Mouse (Mus musculus): ENCODE measurements around the gene Pole4. TPM values are rescaled to one million over a fixed set of nuclear protein-coding genes. Genes with fewer than 3 reads are reported as not detected.

The Pole4 gene
- total and polyA plus RNA-seq, 3 experiments = 49.7 to 178 (median 79.8) TPM

GRCm38 (mm10) chr6:82723321-82723720, 18.2 kb upstream of the Pole4 start:
- TF ChIP-seq ZKSCAN1 (IDR thresholded peaks at IDR 0.05; ENCODE audit: borderline replicate concordance, low read depth, low read length) (no peak), POLR2A (IDR thresholded peaks at IDR 0.05; ENCODE audit: low read depth, low read length) (peak; percentile 15; the same call in 1 of the 2 replicates)
- no peaks in the 10 kb centered on the region for H3K9me3 ChIP-seq (replicated peaks; ENCODE audit: low read length)
- DNase-seq (ENCODE audit: extremely low read depth) = no peak
- in situ Hi-C loops (cut with MboI; ENCODE audit: low pct_ligation_motif_present, low pct_unique_long_range_greater_than_20kb, low sequenced_read_pairs) (loop anchor here (25.0 kb wide), 1 partner anchor 761 kb away; the partner anchor contains the start of gene Mrpl19), dilution Hi-C loops (cut with MboI; ENCODE audit: extremely low pct_ligation_motif_present, extremely low pct_unique_long_range_greater_than_20kb, low sequenced_read_pairs) (no loop called here)
- H3K4me3 ChIP-seq (replicated peaks in 1 of 3; ENCODE audit: low read depth in 2 of 3, low read length in 2 of 3, poor library complexity in 1 of 3) = no peak overlapping the region
- H3K4me1 ChIP-seq (ENCODE audit: control insufficient read depth in 1 of 2, insufficient read depth in 2 of 2) = no peaks in the 10 kb centered on the region
- H3K9ac ChIP-seq (ENCODE audit: insufficient read depth, low read depth) = no peak overlapping the region
- H3K27me3 ChIP-seq (replicated peaks) = no peaks in the 10 kb centered on the region
- no peaks in the 10 kb centered on the region for H3K79me2 ChIP-seq (replicated peaks; ENCODE audit: control insufficient read depth, extremely low read depth, insufficient read depth, poor library complexity, severe bottlenecking)
- H3K36me3 ChIP-seq (replicated peaks in 1 of 2; ENCODE audit: control insufficient read depth in 1 of 2, insufficient read depth in 1 of 2, low read length in 1 of 2) = peaks cover 46 to 62% of the 10 kb centered on the region in 2 experiments
- no peak overlapping the region for H3K27ac ChIP-seq (ENCODE audit: insufficient read depth, low read depth)
- H3K4me2 ChIP-seq (ENCODE audit: insufficient read depth, low read depth, poor library complexity, severe bottlenecking) = no peak overlapping the region

GRCm38 (mm10) chr6:82716126-82716525, 11.0 kb upstream of the Pole4 start:
- no peak overlapping the region for H3K9ac ChIP-seq (ENCODE audit: insufficient read depth, low read depth)
- peak; percentile 38 for DNase-seq (ENCODE audit: extremely low read depth)
- TF ChIP-seq SIN3A (IDR thresholded peaks at IDR 0.05; ENCODE audit: low read length) (0 out of 2 replicates have a peak, but pooled peaks have one; percentile 5), MAX (IDR thresholded peaks at IDR 0.05; ENCODE audit: low read length) (no peak), MAFK (IDR thresholded peaks at IDR 0.05; ENCODE audit: insufficient replicate concordance, low read length) (peak; percentile 98)
- in situ Hi-C loops (cut with MboI; ENCODE audit: low pct_ligation_motif_present, low pct_unique_long_range_greater_than_20kb, low sequenced_read_pairs) = loop anchor here (25.0 kb wide), 1 partner anchor 754 kb away; the partner anchor contains the start of gene Mrpl19
- dilution Hi-C loops (cut with MboI; ENCODE audit: extremely low pct_ligation_motif_present, extremely low pct_unique_long_range_greater_than_20kb, low sequenced_read_pairs) = no loop called here
- H3K4me3 ChIP-seq (replicated peaks in 1 of 3; ENCODE audit: low read depth in 2 of 3, low read length in 2 of 3, poor library complexity in 1 of 3) = no peak overlapping the region
- no peaks in the 10 kb centered on the region for H3K79me2 ChIP-seq (replicated peaks; ENCODE audit: control insufficient read depth, extremely low read depth, insufficient read depth, poor library complexity, severe bottlenecking)
- no peaks in the 10 kb centered on the region for H3K9me3 ChIP-seq (replicated peaks; ENCODE audit: low read length)
- H3K27me3 ChIP-seq (replicated peaks) = no peaks in the 10 kb centered on the region
- no peak overlapping the region for H3K4me2 ChIP-seq (ENCODE audit: insufficient read depth, low read depth, poor library complexity, severe bottlenecking)
- peaks cover 12 to 40% of the 10 kb centered on the region in 2 experiments for H3K4me1 ChIP-seq (ENCODE audit: control insufficient read depth in 1 of 2, insufficient read depth in 2 of 2)
- no peak overlapping the region for H3K27ac ChIP-seq (ENCODE audit: insufficient read depth, low read depth)
- H3K36me3 ChIP-seq (replicated peaks in 1 of 2; ENCODE audit: control insufficient read depth in 1 of 2, insufficient read depth in 1 of 2, low read length in 1 of 2) = no peaks in the 10 kb centered on the region

GRCm38 (mm10) chr6:82715653-82716052, 10.5 kb upstream of the Pole4 start:
- no peaks in the 10 kb centered on the region for H3K36me3 ChIP-seq (replicated peaks in 1 of 2; ENCODE audit: control insufficient read depth in 1 of 2, insufficient read depth in 1 of 2, low read length in 1 of 2)
- H3K9ac ChIP-seq (ENCODE audit: insufficient read depth, low read depth) = peak overlapping the region; percentile 45
- no peaks in the 10 kb centered on the region for H3K79me2 ChIP-seq (replicated peaks; ENCODE audit: control insufficient read depth, extremely low read depth, insufficient read depth, poor library complexity, severe bottlenecking)
- peak; percentile 86 for DNase-seq (ENCODE audit: extremely low read depth)
- peak overlapping the region in 2 of 3 experiments; percentile 26 to 35 for H3K4me3 ChIP-seq (replicated peaks in 1 of 3; ENCODE audit: low read depth in 2 of 3, low read length in 2 of 3, poor library complexity in 1 of 3)
- dilution Hi-C loops (cut with MboI; ENCODE audit: extremely low pct_ligation_motif_present, extremely low pct_unique_long_range_greater_than_20kb, low sequenced_read_pairs) (no loop called here), in situ Hi-C loops (cut with MboI; ENCODE audit: low pct_ligation_motif_present, low pct_unique_long_range_greater_than_20kb, low sequenced_read_pairs) (loop anchor here (25.0 kb wide), 1 partner anchor 753 kb away; the partner anchor contains the start of gene Mrpl19)
- no peaks in the 10 kb centered on the region for H3K9me3 ChIP-seq (replicated peaks; ENCODE audit: low read length)
- H3K27ac ChIP-seq (ENCODE audit: insufficient read depth, low read depth) = peak overlapping the region; percentile 88
- no peaks in the 10 kb centered on the region for H3K27me3 ChIP-seq (replicated peaks)
- H3K4me2 ChIP-seq (ENCODE audit: insufficient read depth, low read depth, poor library complexity, severe bottlenecking) = peak overlapping the region; percentile 92; the same call in 1 of the 2 replicates
- H3K4me1 ChIP-seq (ENCODE audit: control insufficient read depth in 1 of 2, insufficient read depth in 2 of 2) = peaks cover 12 to 40% of the 10 kb centered on the region in 2 experiments
- TF ChIP-seq TBP (conservative IDR thresholded peaks at IDR 0.05; ENCODE audit: low read depth, low read length) (no peak), NRF1 (IDR thresholded peaks at IDR 0.05; ENCODE audit: low read depth, low read length) (no peak), CHD1 (IDR thresholded peaks at IDR 0.05; ENCODE audit: low read depth, low read length) (no peak), MAZ (IDR thresholded peaks at IDR 0.05; ENCODE audit: low read depth, low read length) (no peak), KAT2A (IDR thresholded peaks at IDR 0.05; ENCODE audit: insufficient replicate concordance, low read length) (no peak), ZC3H11A (IDR thresholded peaks at IDR 0.05; ENCODE audit: low read depth, low read length) (no peak), CTCF (conservative IDR thresholded peaks at IDR 0.05 in 1 of 2, IDR thresholded peaks at IDR 0.05 in 1 of 2; ENCODE audit: low read depth in 2 of 2, low read length in 2 of 2) (no peak), MAFK (IDR thresholded peaks at IDR 0.05; ENCODE audit: insufficient replicate concordance, low read length) (no peak), POLR2A (IDR thresholded peaks at IDR 0.05; ENCODE audit: low read depth, low read length) (peak; percentile 32; the same call in 1 of the 2 replicates), SMC3 (IDR thresholded peaks at IDR 0.05; ENCODE audit: low read depth, low read length) (no peak), MEF2A (IDR thresholded peaks at IDR 0.05; ENCODE audit: borderline replicate concordance, low read depth, low read length) (no peak), SIN3A (IDR thresholded peaks at IDR 0.05; ENCODE audit: low read length) (peak; percentile 33; the same call in 1 of the 2 replicates), HCFC1 (IDR thresholded peaks at IDR 0.05; ENCODE audit: low read depth, low read length) (no peak; the same call in none of the 2 replicates), GABPA (IDR thresholded peaks at IDR 0.05; ENCODE audit: insufficient replicate concordance, low read depth, low read length) (no peak), PAX5 (IDR thresholded peaks at IDR 0.05; ENCODE audit: low read length) (no peak), UBTF (IDR thresholded peaks at IDR 0.05; ENCODE audit: low read depth, low read length) (no peak), RAD21 (IDR thresholded peaks at IDR 0.05; ENCODE audit: low read depth, low read length) (no peak), ZNF384 (IDR thresholded peaks at IDR 0.05; ENCODE audit: low read depth, low read length) (no peak), MXI1 (IDR thresholded peaks at IDR 0.05; ENCODE audit: low read depth, low read length) (no peak), TCF12 (IDR thresholded peaks at IDR 0.05; ENCODE audit: low read depth, low read length) (peak; percentile 5; the same call in 1 of the 2 replicates), ETS1 (conservative IDR thresholded peaks at IDR 0.05; ENCODE audit: low read depth, low read length) (0 out of 2 replicates have a peak, but pooled peaks have one; percentile 23), E2F4 (IDR thresholded peaks at IDR 0.05; ENCODE audit: insufficient replicate concordance, low read depth, low read length) (no peak), EP300 (IDR thresholded peaks at IDR 0.05; ENCODE audit: low read length) (peak; percentile 50; the same call in 1 of the 2 replicates)
